Mouse (Mus musculus) induced T-regulatory cell, adult 2 months (primary cell): ENCODE measurements around the gene Uggt1.

Experiments used
- DNase-seq: peaks from one replicate; pipeline ENCODE4 v3.0.0-alpha.2; 2012; ENCODE audit warnings: low read depth

Gene Uggt1

DNA sequence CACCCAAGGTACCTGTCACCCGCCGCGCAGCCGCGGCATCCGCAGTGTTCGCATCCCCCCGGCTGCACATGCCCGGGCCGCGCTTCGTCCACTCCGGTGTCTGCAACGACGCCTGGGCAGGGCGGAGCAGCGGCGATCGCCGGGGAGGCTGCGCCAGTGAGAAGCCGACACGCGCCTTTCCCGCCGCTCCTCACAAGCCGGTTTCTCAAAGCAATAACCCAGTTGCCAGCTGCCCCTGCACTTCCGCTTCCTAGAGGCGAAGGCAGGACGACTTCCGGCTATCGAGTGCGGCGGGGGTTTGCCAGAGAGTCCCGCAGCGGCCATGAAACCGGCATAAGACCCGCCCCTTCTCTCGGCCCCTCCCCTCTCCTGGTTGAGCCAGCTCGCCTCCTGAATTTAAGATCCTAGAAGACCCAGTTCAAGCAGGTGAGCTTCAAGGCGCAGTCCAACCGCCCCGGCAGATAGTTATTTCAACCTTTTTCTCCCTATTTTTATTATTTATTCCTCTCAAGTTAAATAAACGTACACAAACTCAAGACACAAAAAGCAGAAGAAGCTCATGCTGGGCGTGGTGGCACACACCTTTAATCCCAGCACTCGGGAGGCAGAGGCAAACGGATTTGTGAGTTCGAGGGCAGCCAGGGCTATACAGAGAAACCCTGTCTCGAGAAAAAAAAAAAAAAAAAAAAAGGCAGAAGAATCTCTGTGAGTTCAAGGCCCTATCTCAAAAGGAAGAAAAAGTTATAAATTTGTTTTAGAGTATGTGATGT, at the start of gene Uggt1:
Uggt1 (minus strand) TSS at position 663 of the 770 bp plus-strand sequence.
- DNase-seq = peak; percentile 93

DNA sequence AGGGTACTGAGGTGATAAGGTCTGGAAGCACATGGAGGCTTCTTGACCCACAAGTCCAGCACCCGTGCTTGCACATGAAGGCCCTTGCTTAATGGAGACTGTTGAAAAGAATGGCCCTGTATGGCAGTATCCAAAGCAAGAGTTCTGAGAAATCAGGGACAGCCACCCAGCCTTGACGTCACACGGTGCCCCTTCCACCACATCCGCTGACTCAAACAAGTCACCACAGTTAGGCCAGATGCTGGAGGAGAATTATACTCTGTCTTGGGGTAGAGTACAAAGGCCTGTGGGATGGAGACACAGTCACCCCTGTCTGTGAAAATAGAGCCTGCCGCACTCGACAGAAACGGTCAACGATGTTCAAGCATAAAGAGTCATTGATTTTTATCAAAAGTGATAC, 49.0 kb upstream of the Uggt1 start:
- DNase-seq = peak; percentile 90

DNA sequence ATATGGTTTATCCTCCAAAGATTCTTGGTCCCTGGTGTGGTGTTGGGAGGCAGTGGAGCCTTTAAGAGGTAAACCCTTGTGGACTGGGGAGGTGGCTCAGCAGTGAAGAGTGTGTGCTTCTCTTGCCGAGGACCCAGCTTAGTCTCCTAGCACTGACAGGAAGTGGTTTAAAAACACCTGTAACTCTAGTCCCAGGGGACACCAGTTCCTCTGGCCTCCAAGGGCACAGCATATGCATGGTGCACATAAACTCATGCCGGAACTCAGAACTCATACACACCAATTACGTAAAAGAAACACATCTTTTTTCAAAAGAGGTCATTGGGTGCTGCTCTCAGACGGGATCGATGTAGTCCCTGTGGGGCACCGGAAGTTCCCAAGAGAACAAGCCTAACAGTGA, 37.3 kb upstream of the Uggt1 start:
- peak; percentile 73 for DNase-seq

DNA sequence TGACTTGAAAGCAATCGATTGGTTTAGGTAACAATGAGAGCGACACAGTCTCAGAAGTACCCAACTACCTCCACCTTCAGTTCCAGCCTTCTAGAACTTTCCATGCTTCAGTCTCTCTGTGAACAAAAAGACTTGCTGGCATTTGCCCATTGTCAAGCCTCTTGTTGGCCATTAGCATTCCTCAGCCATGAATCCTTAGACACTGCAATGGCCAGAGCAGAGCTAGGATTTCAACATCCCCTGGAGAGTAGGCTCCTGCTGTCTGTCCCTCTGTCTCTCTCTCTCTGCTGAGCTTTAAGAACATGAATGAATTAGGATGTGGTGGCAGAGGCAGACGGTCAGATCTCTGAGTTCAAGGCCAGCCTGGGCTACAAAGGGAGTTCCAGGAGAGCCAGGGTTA, 36.4 kb upstream of the Uggt1 start:
- no peak for DNase-seq

DNA sequence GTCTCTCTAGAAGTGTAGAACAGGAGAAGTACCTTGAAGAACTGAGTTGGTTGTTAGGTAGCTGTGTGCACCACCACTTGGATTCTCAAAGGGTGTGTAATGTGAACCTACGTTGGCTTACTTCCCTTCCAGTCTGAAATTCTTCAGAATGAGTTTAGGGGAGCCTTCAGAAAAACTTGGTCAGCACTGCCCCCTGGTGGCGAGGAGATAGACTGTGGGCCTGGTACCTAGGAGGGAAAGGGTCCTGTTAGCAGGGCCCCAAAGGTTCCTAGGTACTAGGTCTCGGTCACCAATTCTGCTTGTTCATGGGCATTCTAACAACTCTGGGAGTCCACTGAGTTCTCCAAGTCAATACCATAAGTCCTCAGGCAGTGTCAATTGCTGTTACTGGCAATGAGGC, 34.7 kb upstream of the Uggt1 start:
- peak; percentile 95 for DNase-seq

- peak; percentile 92 for DNase-seq
Measured at GRCm38 (mm10) chr1:36277267-36278060, 32.9 kb upstream of the Uggt1 start.

DNA sequence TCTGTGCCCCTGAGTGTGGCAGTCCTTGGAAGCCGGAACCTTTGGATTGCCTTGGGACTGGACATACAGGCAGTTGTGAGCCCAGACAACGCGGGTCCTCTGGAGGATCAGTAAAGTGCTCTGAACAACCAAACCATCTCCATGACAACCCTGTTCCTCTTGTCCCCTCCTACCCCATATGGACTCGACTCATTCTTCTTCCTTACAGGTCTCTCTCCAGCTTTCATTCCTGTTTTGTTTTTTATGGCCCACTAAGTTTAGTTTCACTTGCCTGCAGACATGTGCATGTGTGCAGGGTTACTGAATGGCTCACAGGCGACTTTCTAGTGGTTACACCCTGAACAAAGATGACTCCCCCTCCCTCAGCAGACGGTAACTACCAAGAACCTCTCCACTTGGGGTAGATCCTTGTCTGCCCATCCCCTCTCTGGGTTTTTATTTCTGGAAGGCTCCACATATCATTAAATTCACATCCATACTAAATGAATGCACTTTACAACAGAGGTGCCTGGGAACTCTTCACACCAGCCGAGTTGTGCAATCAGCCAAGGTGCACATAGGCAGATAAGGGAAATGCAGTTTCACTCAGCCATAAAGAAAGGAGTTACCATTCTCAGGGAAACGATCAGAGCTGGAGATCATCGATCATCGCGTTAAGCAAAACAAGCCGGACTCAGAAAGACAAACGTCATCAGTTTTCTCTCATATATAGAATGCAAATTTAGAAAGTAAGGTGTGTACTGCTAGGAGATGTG, 31.3 kb upstream of the Uggt1 start:
- peak; percentile 51 for DNase-seq

GRCm38 (mm10) chr1:36274455-36274854, 29.9 kb upstream of the Uggt1 start, which contains the start of gene Neurl3:
Gene Neurl3 (minus strand): TSS chr1:36274679.
- DNase-seq = peak; percentile 79

DNA sequence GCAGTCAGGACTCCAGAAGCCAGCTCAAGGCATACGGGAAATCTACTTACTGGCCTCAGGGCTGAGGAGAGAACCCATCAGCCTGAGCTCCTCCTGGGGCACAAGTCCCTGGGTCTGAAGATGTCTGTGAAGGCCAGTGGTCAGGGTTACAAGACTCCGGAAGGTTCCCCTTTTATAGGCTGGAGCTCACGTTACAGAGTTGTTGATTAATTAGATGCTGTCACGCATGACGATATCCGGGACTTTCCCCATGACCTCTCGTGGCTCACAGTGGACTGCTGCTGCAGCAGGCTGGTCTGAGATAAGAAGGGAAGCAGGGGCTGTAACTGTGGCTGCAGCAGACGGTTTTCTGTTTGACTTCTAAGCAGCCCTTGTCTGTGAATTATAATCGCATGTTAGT, 28.8 kb upstream of the Uggt1 start:
- peak; percentile 91 for DNase-seq

DNA sequence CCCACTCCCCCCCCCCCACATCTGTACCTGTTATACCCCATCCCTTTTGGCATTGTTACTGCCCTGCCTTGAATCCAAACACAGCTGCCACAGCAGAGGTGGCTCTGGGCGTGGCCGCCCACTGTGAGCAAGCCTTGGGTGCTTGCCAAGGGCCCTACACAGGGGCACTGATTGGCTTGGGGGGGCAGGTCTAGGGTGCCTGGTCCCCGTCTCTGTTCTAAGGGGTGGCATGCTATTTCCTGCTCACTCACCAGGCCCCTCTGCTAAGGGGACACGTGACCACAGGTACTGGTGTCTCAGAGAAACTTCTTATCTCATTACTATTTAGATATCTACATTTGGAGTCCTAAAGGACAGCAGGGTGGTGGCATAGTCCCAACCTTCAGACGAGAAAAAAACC, 28.0 kb upstream of the Uggt1 start:
- DNase-seq = peak; percentile 74

- DNase-seq = no peak
Measured at GRCm38 (mm10) chr1:36271516-36272230, 27.2 kb upstream of the Uggt1 start.

GRCm38 (mm10) chr1:36270666-36271065, 26.1 kb upstream of the Uggt1 start:
- DNase-seq = no peak

DNA sequence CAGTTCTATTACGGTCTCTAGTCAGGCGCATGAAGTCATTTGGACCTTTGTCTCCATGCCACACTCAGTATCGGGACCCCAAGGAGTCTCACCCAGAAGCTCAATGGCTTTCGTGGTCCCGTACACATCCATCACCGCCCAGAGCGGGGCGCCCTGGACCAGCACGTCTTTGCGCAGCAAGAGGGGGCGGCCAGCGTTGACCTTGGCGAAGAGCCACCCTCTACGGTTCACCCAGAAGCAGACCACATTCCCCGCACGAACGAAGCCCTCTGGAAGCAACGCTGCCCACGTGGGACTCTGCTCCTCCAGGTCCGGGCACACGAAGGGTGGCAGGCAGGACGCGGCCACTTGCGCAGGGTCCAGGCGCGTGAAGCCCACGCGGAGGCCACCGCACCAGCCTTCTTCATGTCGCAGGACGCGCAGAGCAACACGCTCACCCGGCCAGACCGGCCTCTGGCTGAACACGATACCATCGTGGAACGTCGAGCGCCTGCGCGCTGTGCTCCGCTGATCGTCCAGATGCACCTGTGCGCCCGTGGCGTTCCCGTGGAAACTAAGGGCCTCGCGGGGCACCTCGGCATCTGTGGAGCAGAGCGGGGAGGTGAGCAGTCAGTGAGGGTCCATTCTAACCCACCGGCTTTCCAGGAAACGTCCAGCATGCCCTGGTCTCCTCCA, 24.7 kb upstream of the Uggt1 start:
- DNase-seq = no peak

- no peak for DNase-seq
Measured at GRCm38 (mm10) chr1:36267595-36267994, 23.1 kb upstream of the Uggt1 start.

GRCm38 (mm10) chr1:36266293-36266692, 21.8 kb upstream of the Uggt1 start:
- peak; percentile 58 for DNase-seq

DNA sequence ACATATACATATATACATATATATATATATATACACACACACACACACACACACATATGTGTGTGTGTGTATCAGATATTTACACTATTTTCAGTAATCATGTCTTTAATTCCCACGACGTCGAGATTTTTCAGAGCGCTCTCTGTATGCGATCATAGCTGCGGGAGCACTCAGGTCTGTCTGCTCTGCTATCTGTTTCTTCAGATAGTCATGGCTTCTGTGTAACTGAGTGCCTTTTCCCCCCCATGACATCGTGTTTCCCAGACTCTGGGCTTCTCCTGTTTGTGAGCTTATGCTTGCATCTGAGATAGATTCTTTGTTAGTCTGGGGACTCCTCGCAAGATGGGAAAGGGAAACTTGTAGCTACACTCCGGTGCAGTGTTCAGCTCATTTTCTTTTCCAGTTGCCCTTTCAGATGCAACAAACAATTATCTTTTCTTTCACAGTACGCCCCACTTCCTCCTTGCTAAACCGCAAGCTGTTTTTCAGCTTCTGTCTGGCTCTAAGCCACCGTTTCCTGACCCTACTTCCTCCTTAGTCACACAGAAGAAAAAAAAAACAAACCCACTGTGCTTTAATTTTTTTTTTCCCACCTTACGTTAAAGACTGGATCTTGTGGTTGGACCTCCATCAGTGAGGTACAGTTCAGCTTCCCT, 19.4 kb upstream of the Uggt1 start:
- peak; percentile 91 for DNase-seq

- DNase-seq = peak; percentile 80
Measured at GRCm38 (mm10) chr1:36261708-36262504, 17.4 kb upstream of the Uggt1 start.

DNA sequence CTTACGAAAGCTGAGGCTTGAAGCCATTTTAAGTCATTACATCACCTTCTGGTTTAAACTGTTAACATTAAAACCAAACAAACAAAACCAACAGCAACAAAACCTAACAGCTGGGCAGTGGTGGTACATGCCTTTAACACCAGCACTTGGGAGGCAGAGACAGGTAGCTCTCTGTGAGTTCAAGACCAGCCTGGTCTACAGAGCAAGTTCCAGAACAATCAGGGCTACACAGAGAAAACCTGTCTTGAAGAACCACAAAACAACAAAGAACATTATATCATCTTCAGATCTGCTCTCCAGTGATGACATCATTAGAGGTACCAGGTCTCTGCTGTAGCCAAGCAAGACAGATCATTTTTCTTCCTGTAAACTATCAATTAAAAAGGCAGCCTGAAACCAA, 15.9 kb upstream of the Uggt1 start:
- DNase-seq = peak; percentile 68

DNA sequence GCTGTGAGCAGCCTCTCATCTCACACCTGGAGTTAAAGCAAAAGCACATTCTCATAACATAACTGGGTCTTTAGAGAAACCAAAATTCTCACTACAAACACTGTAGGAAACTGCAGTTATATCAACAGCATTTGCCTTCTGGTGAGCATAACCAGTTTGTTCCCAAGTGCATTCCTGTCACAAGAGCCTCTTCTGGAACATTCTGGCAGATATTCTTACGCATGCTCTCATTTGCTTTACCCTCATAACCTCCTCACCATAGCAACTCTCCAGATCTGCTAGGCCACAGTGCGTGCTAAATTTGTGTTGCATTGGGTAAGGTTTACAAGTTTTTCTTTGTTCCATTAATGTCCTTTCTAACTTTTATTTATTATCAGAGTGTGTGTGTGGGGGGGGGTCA, 14.8 kb upstream of the Uggt1 start:
- DNase-seq = no peak

- DNase-seq = no peak
Measured at GRCm38 (mm10) chr1:36258631-36259030, 14.1 kb upstream of the Uggt1 start.
